Mouse (Mus musculus): Measurements from ENCODE around the gene Rrp9. TPM values are rescaled to one million over a fixed set of nuclear protein-coding genes. Genes with fewer than 3 reads are reported as not detected.
"Not testable (repeated sequence)": the region's sequence is repeated elsewhere in the genome, so short reads cannot be mapped to it uniquely, and the experiment has no call there.

Rrp9 gene
- polyA plus RNA-seq, 3 experiments from 2014 or later: 21.5 to 34.6 (median 29.4) TPM

GRCm38 (mm10) chr9:106476002-106476923 is 500 bp downstream of the Rrp9 start:
- peak; percentile 21 for ATAC-seq

GRCm38 (mm10) chr9:106476924-106477484 is 1.2 kb downstream of the Rrp9 start, which contains the start of gene Parp3:
Gene Parp3 (minus strand): TSS chr9:106476949.
- peak; percentile 96 for ATAC-seq

GRCm38 (mm10) chr9:106477649-106478048 is 1.9 kb downstream of the Rrp9 start:
- ATAC-seq: no peak

GRCm38 (mm10) chr9:106478101-106478500 is 2.3 kb downstream of the Rrp9 start:
- ATAC-seq: no peak

- ATAC-seq: no peak
Observed at GRCm38 (mm10) chr9:106480541-106480940, 4.8 kb downstream of the Rrp9 start.

- no peak for ATAC-seq
Observed at GRCm38 (mm10) chr9:106481075-106481474, 5.3 kb downstream of the Rrp9 start.

GRCm38 (mm10) chr9:106481676-106482075 is 5.9 kb downstream of the Rrp9 start:
- ATAC-seq: no peak

- ATAC-seq: no peak
Observed at GRCm38 (mm10) chr9:106482578-106483115, 6.9 kb downstream of the Rrp9 start.

- ATAC-seq: no peak
Observed at GRCm38 (mm10) chr9:106483136-106483535, 7.4 kb downstream of the Rrp9 start.

GRCm38 (mm10) chr9:106483606-106484005 is 7.8 kb downstream of the Rrp9 start:
- ATAC-seq: no peak

- no peak for ATAC-seq
Observed at GRCm38 (mm10) chr9:106485076-106485475, 9.3 kb downstream of the Rrp9 start.

GRCm38 (mm10) chr9:106487602-106488001 is 11.8 kb downstream of the Rrp9 start:
- not testable (repeated sequence) for ATAC-seq

- ATAC-seq: no peak
Observed at GRCm38 (mm10) chr9:106499667-106500066, 23.9 kb downstream of the Rrp9 start, which contains the start of gene Iqcf1. Gene Iqcf1 (plus strand): TSS chr9:106499967.

GRCm38 (mm10) chr9:106501846-106502245 is 26.1 kb downstream of the Rrp9 start:
- no peak for ATAC-seq

- no peak for ATAC-seq
Observed at GRCm38 (mm10) chr9:106504246-106504645, 28.5 kb downstream of the Rrp9 start.

- ATAC-seq: no peak
Observed at GRCm38 (mm10) chr9:106509356-106509755, 33.6 kb downstream of the Rrp9 start.

GRCm38 (mm10) chr9:106512729-106513450 is 37.1 kb downstream of the Rrp9 start:
- ATAC-seq: no peak

- ATAC-seq: no peak
Observed at GRCm38 (mm10) chr9:106513566-106513965, 37.8 kb downstream of the Rrp9 start.

GRCm38 (mm10) chr9:106514273-106514672 is 38.5 kb downstream of the Rrp9 start, which contains the start of gene Iqcf5:
Gene Iqcf5 (plus strand): TSS chr9:106514573.
- no peak for ATAC-seq

GRCm38 (mm10) chr9:106519433-106519832 is 43.7 kb downstream of the Rrp9 start:
- ATAC-seq: no peak

- ATAC-seq: no peak
Observed at GRCm38 (mm10) chr9:106519909-106520308, 44.1 kb downstream of the Rrp9 start.

- ATAC-seq: no peak
Observed at GRCm38 (mm10) chr9:106531833-106532232, 56.1 kb downstream of the Rrp9 start.

- ATAC-seq: no peak
Observed at GRCm38 (mm10) chr9:106534296-106534695, 58.5 kb downstream of the Rrp9 start.

Measured in inflammation-experienced regulatory T-cells, adult 6 months (primary cell).